Mouse (Mus musculus) CH12.LX (cell line): Measurements from ENCODE around the gene Wscd1. TPM values are rescaled to one million over a fixed set of nuclear protein-coding genes. Genes with fewer than 3 reads are reported as not detected.
A peak's percentile ranks its signal among the peaks of the same experiment; 100 is the strongest.

ENCODE experiments used
- DNase-seq: peaks from one replicate; pipeline ENCODE4 v3.0.0-alpha.2; 2013; ENCODE audit errors: extremely low read depth
- H3K27ac ChIP-seq: 2 replicates; pipeline ENCODE4 v1.5.1; 2012; ENCODE audit warnings: low read depth, mild to moderate bottlenecking, control low read depth, moderate library complexity; ENCODE audit not compliant: insufficient read depth
- H3K27me3 ChIP-seq: replicated peaks from 2 replicates; pipeline ENCODE3; 2012; ENCODE audit warnings: inconsistent platforms
- H3K36me3 ChIP-seq, 2 experiments: replicated peaks in 1 of 2; 2 replicates each; pipeline versions ENCODE3 to v1.6.1; 2012; ENCODE audit warnings: inconsistent platforms in 1 of 2, low read length in 1 of 2, mild to moderate bottlenecking in 1 of 2, mixed read lengths in 1 of 2, moderate library complexity in 1 of 2; ENCODE audit not compliant: control insufficient read depth in 1 of 2, insufficient read depth in 1 of 2
- H3K4me1 ChIP-seq, 2 experiments: 2 replicates each; pipeline ENCODE4 v1.6.1; 2012; ENCODE audit warnings: inconsistent platforms in 1 of 2, moderate library complexity in 1 of 2; ENCODE audit not compliant: insufficient read depth in 2 of 2, control insufficient read depth in 1 of 2
- H3K4me2 ChIP-seq: 2 replicates; pipeline ENCODE4 v1.6.1; 2012; ENCODE audit warnings: low read depth, mild to moderate bottlenecking, control low read depth; ENCODE audit not compliant: poor library complexity, insufficient read depth, severe bottlenecking
- H3K4me3 ChIP-seq, 3 experiments: fragments of 150-350 bp in 1 of 3; sonication (generic) in 1 of 3; replicated peaks in 1 of 3; 2 replicates each; pipeline versions ENCODE3 to v1.5.1; 2011 to 2012; ENCODE audit warnings: low read depth in 2 of 3, low read length in 2 of 3, mild to moderate bottlenecking in 2 of 3, moderate library complexity in 2 of 3, control low read depth in 1 of 3, improper control_type of control experiment in 1 of 3, inconsistent platforms in 1 of 3, mixed read lengths in 1 of 3; ENCODE audit not compliant: poor library complexity in 1 of 3
- H3K79me2 ChIP-seq: replicated peaks from 2 replicates; pipeline ENCODE4 v1.6.1; 2012; ENCODE audit warnings: mild to moderate bottlenecking, moderate library complexity; ENCODE audit not compliant: control insufficient read depth, poor library complexity, insufficient read depth, severe bottlenecking; ENCODE audit errors: extremely low read depth
- H3K9ac ChIP-seq: 2 replicates; pipeline ENCODE4 v1.6.1; 2012; ENCODE audit warnings: low read depth, mild to moderate bottlenecking, control low read depth, moderate library complexity; ENCODE audit not compliant: insufficient read depth
- H3K9me3 ChIP-seq: replicated peaks from 2 replicates; pipeline ENCODE3; 2012; ENCODE audit warnings: low read length, inconsistent platforms, mixed read lengths
- CHD2 ChIP-seq: IDR thresholded peaks from 2 replicates; pipeline ENCODE4 v1.6.1; 2011; ENCODE audit warnings: low read length, improper control_type of control experiment
- CTCF ChIP-seq, 2 experiments: IDR thresholded peaks in 1 of 2; conservative IDR thresholded peaks in 1 of 2; 2 replicates each; pipeline ENCODE4 v1.5.1; 2011 to 2012; ENCODE audit warnings: low read depth in 2 of 2, low read length in 2 of 2, improper control_type of control experiment in 1 of 2, inconsistent platforms in 1 of 2, mild to moderate bottlenecking in 1 of 2, moderate library complexity in 1 of 2
- ELF1 ChIP-seq: IDR thresholded peaks from 2 replicates; pipeline ENCODE4 v1.6.1; 2014; ENCODE audit warnings: low read depth, mild to moderate bottlenecking, inconsistent platforms, low read length, improper control_type of control experiment
- GABPA ChIP-seq: IDR thresholded peaks from 2 replicates; pipeline ENCODE4 v1.6.1; 2012; ENCODE audit warnings: low read depth, low read length, improper control_type of control experiment, inconsistent platforms; ENCODE audit not compliant: insufficient replicate concordance
- JUN ChIP-seq: IDR thresholded peaks from 2 replicates; pipeline ENCODE4 v1.6.1; 2011; ENCODE audit warnings: low read depth, mild to moderate bottlenecking, low read length, improper control_type of control experiment, moderate library complexity; ENCODE audit not compliant: insufficient read depth
- KAT2A ChIP-seq: IDR thresholded peaks from 2 replicates; pipeline ENCODE4 v1.6.1; 2012; ENCODE audit warnings: low read length, improper control_type of control experiment, inconsistent platforms; ENCODE audit not compliant: insufficient replicate concordance
- MAX ChIP-seq: IDR thresholded peaks from 2 replicates; pipeline ENCODE4 v1.6.1; 2011; ENCODE audit warnings: low read length, improper control_type of control experiment
- MAZ ChIP-seq: IDR thresholded peaks from 2 replicates; pipeline ENCODE4 v1.6.1; 2012; ENCODE audit warnings: low read depth, mild to moderate bottlenecking, inconsistent platforms, low read length, improper control_type of control experiment, moderate library complexity
- MEF2A ChIP-seq: IDR thresholded peaks from 2 replicates; pipeline ENCODE4 v1.6.1; 2014; ENCODE audit warnings: low read depth, mild to moderate bottlenecking, inconsistent platforms, low read length, improper control_type of control experiment, borderline replicate concordance
- MYC ChIP-seq: IDR thresholded peaks from 2 replicates; pipeline ENCODE4 v1.6.1; 2011; ENCODE audit warnings: low read depth, mild to moderate bottlenecking, improper control_type of control experiment, low read length
- NELFE ChIP-seq: IDR thresholded peaks from 2 replicates; pipeline ENCODE4 v1.6.1; 2011; ENCODE audit warnings: low read depth, low read length, improper control_type of control experiment
- POLR2A ChIP-seq: IDR thresholded peaks from 2 replicates; pipeline ENCODE4 v1.6.1; 2011; ENCODE audit warnings: low read depth, mild to moderate bottlenecking, improper control_type of control experiment, low read length
- RAD21 ChIP-seq: IDR thresholded peaks from 2 replicates; pipeline ENCODE4 v1.6.1; 2011; ENCODE audit warnings: low read depth, mild to moderate bottlenecking, low read length, improper control_type of control experiment, moderate library complexity
- SMC3 ChIP-seq: IDR thresholded peaks from 2 replicates; pipeline ENCODE4 v1.6.1; 2011; ENCODE audit warnings: low read depth, low read length, improper control_type of control experiment
- TCF12 ChIP-seq: IDR thresholded peaks from 2 replicates; pipeline ENCODE4 v1.6.1; 2014; ENCODE audit warnings: low read depth, mild to moderate bottlenecking, inconsistent platforms, low read length, improper control_type of control experiment
- ZC3H11A ChIP-seq: IDR thresholded peaks from 2 replicates; pipeline ENCODE4 v1.6.1; 2012; ENCODE audit warnings: low read depth, mild to moderate bottlenecking, inconsistent platforms, low read length, improper control_type of control experiment
- ZKSCAN1 ChIP-seq: IDR thresholded peaks from 2 replicates; pipeline ENCODE4 v1.6.1; 2012; ENCODE audit warnings: low read depth, inconsistent platforms, low read length, improper control_type of control experiment, borderline replicate concordance
- ZMIZ1 ChIP-seq: IDR thresholded peaks from 2 replicates; pipeline ENCODE4 v1.6.1; 2012; ENCODE audit warnings: low read depth, mild to moderate bottlenecking, inconsistent platforms, low read length, improper control_type of control experiment
- ZNF384 ChIP-seq: IDR thresholded peaks from 2 replicates; pipeline ENCODE4 v1.6.1; 2012; ENCODE audit warnings: low read depth, low read length, improper control_type of control experiment, inconsistent platforms
- dilution Hi-C: fragments of 300-500 bp; cut with MboI; formaldehyde crosslinking; loops from 2 replicates; pipeline ENCODE4 v1.14.3; 2020; ENCODE audit warnings: low sequenced_read_pairs; ENCODE audit not compliant: extremely low pct_unique_long_range_greater_than_20kb, extremely low pct_ligation_motif_present
- in situ Hi-C: fragments of 300-500 bp; cut with MboI; formaldehyde crosslinking; loops from 3 replicates; pipeline ENCODE4 v1.14.3; 2019; ENCODE audit warnings: low sequenced_read_pairs, low pct_ligation_motif_present, low pct_unique_long_range_greater_than_20kb, mixed read lengths
- polyA plus RNA-seq: library from polyadenylated mRNA; unstranded; fragments of >175 nt; gene quantifications from 2 replicates; pipeline ENCODE4 v1.2.1, GENCODE M21; 2012; ENCODE audit warnings: low read depth; ENCODE audit not compliant: insufficient read length
- total RNA-seq, 2 experiments: library from RNA; depleted of rRNA; stranded (reverse); fragments of 300-350 nt in 1 of 2; fragments of >200 nt in 1 of 2; gene quantifications; 2 replicates each; pipeline ENCODE4 v1.2.3; 2012 to 2014

Gene Wscd1
- total and polyA plus RNA-seq, 3 experiments = not detected

DNA sequence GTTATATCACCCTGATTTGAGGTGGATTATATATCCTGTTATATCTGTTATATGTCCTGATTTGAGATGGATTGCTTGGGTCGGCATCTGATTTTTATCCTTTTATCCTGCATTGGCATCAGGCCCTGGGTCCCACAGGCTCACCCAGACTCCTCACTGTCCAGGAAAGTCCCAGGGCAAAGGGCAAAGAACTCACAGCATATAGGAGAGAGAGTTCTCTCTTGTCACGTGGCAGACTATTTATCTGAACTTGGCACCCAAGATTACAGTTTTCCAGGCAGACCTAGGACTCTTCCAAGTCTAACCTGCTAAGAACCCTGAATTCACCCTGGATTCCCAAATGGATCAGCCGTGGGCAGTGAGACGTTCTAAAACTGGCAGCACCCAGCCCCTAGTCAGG lies 38.5 kb downstream of the Wscd1 start:
- Histone ChIP-seq H3K79me2 (no peaks in the 10 kb centered on the region), H3K27ac (no peak overlapping the region), H3K4me3 (no peak overlapping the region), H3K4me1 (no peaks in the 10 kb centered on the region), H3K4me2 (no peak overlapping the region), H3K9me3 (no peaks in the 10 kb centered on the region), H3K9ac (no peak overlapping the region), H3K36me3 (no peaks in the 10 kb centered on the region), H3K27me3 (peaks cover 98% of the 10 kb centered on the region)
- DNase-seq = no peak
- no peak for TF ChIP-seq GABPA
- TF ChIP-seq POLR2A = no peak
- TF ChIP-seq MAX = no peak
- no peak for TF ChIP-seq CHD2
- TF ChIP-seq MYC = no peak
- TF ChIP-seq MAZ = no peak
- TF ChIP-seq ZNF384 = no peak
- no peak for TF ChIP-seq MEF2A
- no peak for TF ChIP-seq ELF1
- no peak for TF ChIP-seq ZC3H11A
- no peak for TF ChIP-seq ZKSCAN1
- no peak for TF ChIP-seq TCF12
- no peak for TF ChIP-seq KAT2A
- dilution Hi-C loops = no loop called here
- in situ Hi-C loops = no loop called here

DNA sequence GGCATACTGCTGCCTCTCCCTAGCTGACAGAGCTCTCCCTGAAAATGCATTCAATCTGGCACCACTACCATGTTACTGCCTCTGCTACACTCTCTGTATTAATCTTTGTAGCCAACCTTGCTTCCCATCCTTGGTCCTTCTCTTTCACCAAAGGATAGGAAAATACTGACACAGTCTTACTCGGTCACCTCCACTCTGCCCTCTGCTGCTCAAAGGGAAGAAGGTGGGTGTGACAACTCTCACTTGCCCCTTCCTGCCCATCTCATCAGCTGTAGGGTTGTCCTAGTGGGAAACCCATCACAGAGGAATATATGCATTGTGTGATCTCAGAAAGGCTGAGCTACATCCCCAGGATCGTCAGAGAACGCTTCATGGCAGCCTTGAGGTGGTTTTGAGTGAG lies 40.5 kb downstream of the Wscd1 start:
- Histone ChIP-seq H3K27ac (no peak overlapping the region), H3K36me3 (no peaks in the 10 kb centered on the region), H3K4me3 (no peak overlapping the region), H3K79me2 (no peaks in the 10 kb centered on the region), H3K4me2 (no peak overlapping the region), H3K9me3 (no peaks in the 10 kb centered on the region), H3K27me3 (peaks cover 100% of the 10 kb centered on the region), H3K4me1 (no peaks in the 10 kb centered on the region), H3K9ac (no peak overlapping the region)
- dilution Hi-C loops = no loop called here
- TF ChIP-seq RAD21 (peak; percentile 23), SMC3 (peak; percentile 45), GABPA (no peak), MAX (no peak), CHD2 (no peak), CTCF (conservative IDR thresholded peaks at IDR 0.05 in 1 of 2, IDR thresholded peaks at IDR 0.05 in 1 of 2; ENCODE audit: low read depth in 2 of 2, low read length in 2 of 2) (peak in 1 of 2 experiments; percentile 52; a peak in 2 of 4 replicates)
- no peak for DNase-seq
- in situ Hi-C loops = no loop called here

DNA sequence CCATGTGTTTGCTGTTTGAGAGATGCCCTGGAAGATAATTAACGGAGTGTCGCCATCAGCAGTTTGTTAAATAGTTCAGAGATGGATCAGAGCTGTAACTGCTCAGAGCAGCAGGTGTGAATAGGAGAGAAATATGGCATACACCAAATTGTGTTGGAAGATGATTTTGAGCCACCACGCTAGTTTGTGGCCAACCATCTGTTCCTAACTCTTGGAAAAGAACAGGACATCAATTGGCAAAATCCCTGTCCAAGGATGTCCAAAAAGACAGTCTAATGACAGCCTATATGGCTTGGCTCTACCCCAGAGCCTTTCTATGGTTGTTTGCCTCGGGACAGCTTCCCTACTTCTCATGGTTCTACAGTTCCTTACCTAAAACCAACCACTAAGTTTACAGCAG lies 49.5 kb downstream of the Wscd1 start:
- H3K9me3 ChIP-seq = peaks cover 6% of the 10 kb centered on the region
- H3K27me3 ChIP-seq = peaks cover 86% of the 10 kb centered on the region
- H3K4me3 ChIP-seq = no peak overlapping the region
- H3K4me2 ChIP-seq = no peak overlapping the region
- H3K4me1 ChIP-seq = no peaks in the 10 kb centered on the region
- H3K79me2 ChIP-seq = no peaks in the 10 kb centered on the region
- TF ChIP-seq NELFE = no peak
- no peak for TF ChIP-seq RAD21
- no peak for TF ChIP-seq ZC3H11A
- TF ChIP-seq ZMIZ1 = no peak
- no peak for TF ChIP-seq JUN
- TF ChIP-seq, all 38 proteins: peak for 0
- dilution Hi-C loops (no loop called here), in situ Hi-C loops (no loop called here)
- no peak overlapping the region for H3K27ac ChIP-seq
- H3K9ac ChIP-seq = no peak overlapping the region
- no peak for DNase-seq
- H3K36me3 ChIP-seq = no peaks in the 10 kb centered on the region
